Mouse (Mus musculus): ENCODE data around the gene Pde4d. TPM values are rescaled to one million over a fixed set of nuclear protein-coding genes. Genes with fewer than 3 reads are reported as not detected.

The Pde4d gene
- polyA plus RNA-seq, 1 experiment from 2014 or later: 12.4 TPM

DNA sequence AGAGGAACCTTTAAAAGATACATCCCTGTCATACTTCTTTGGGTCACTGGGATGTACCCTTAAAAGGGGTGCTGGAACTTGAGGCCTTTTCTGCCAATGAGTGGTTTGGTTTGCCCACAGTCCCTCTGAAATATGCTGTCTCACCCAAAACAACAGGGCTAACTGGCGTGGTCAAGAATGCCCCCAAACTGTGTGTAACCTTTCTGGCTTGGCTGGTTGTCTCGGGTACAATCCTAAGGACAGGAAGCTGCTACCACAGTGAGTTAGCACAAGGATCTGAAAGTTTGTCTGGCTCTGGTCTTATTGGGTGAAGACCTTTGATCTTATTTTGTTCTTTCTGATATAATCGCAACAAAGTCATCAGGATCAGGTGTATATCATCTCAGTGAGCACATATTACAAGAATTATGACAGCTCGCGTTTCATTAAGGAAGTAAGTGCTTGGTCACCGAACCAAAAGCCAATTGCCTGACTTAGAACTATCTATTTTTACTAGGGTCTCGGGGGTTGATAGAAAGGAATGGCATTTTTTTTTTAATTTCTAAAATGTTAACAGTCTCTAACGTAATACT lies 1165.6 kb downstream of the Pde4d start:
- WGBS: 73% methylated on average over 8 of the region's 8 CpGs
- no peak overlapping the region for H3K4me3 ChIP-seq

DNA sequence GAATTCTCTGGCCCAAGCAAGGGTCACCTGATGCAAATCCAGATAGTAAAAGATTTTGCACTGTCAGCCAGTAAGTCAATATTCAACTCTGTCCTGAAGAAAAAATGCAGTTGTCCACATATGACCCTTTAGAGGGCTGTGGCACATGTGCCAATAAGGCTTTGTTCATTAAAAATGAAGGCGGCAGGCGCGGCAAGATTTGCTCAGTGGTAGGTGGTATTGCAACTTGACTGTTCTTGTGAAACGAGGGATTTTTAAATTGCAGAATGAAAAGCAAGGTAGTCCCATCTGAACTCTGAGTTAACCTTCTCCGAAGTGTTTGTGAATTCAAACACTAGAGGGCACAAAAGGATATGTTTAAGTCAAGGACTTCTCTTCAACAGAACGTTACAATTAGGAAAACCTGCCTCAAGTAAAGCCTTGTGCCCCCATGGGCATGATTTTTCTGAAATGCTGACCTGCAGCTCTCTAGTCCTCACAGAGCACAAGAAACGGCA lies 1166.1 kb downstream of the Pde4d start:
- no peak for ATAC-seq (ENCODE audit: low FRiP score, low read depth)
- Histone ChIP-seq H3K4me1 (no peaks in the 10 kb centered on the region), H3K36me3 (no peaks in the 10 kb centered on the region), H3K9ac (no peak overlapping the region), H3K27me3 (replicated peaks) (no peaks in the 10 kb centered on the region), H3K27ac (no peak overlapping the region), H3K4me2 (replicated peaks) (no peak overlapping the region), H3K9me3 (no peaks in the 10 kb centered on the region), H3K4me3 (no peak overlapping the region)
- 21% methylated on average over 7 of the region's 7 CpGs for WGBS

More for the DNA sequence above, 1165.6 kb downstream of the Pde4d start:
- H3K36me3 ChIP-seq: no peaks in the 10 kb centered on the region
- H3K4me1 ChIP-seq: no peaks in the 10 kb centered on the region
- H3K9ac ChIP-seq: no peak overlapping the region
- H3K27ac ChIP-seq: no peak overlapping the region
- H3K9me3 ChIP-seq: no peaks in the 10 kb centered on the region
- H3K27me3 ChIP-seq (replicated peaks): no peaks in the 10 kb centered on the region
- H3K4me2 ChIP-seq (replicated peaks): no peak overlapping the region
- ATAC-seq (ENCODE audit: low FRiP score, low read depth): no peak

DNA sequence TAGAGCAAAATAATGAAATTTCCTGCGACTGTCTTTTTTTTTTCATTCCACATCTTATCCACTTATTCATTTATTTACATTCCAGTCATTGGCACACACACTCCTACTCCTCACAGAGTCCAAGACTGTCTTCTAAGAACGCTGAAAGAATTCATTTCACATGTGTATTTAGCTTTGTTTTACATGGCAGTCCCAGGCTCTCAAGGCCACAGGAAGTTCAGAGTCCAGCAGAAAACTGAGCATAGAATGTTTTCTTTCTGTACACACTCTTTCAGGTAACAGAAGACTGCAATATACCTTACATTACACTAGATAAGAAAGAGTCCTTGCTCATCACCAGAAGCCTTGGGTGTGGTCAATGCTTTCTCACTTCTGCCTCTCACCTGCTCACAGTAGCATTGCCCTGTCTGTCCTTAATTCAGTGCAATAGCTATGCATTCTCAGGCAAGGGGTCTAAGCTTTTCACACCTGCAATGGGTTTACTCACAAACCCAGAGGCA lies 1169.5 kb downstream of the Pde4d start:
- WGBS: 79% methylated on average over 2 of the region's 2 CpGs
- ATAC-seq (ENCODE audit: low FRiP score, low read depth): no peak

DNA sequence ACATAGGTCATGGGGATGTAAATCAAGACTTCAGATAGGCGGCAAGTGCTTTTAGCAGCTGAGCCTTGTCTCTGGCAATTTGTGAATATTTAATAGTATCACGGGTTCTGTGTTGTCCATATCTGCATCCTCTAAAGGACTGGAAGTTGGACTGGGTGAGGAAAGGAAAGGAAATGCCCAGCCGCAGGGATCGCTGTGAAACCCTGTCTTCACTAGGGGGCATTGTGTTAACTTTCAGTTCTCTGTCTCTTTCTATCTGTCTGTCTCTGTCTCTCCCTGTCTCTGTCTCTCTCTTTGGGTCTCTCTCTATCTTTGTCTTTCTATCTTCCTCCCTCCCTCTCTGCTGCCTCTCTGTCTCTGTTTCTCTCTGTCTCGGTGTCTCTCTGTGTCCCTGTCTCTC lies 1172.5 kb downstream of the Pde4d start:
- 69% methylated on average over 5 of the region's 5 CpGs for WGBS
- H3K9me3 ChIP-seq: no peaks in the 10 kb centered on the region
- no peak overlapping the region for H3K9ac ChIP-seq
- H3K27ac ChIP-seq: no peak overlapping the region
- no peaks in the 10 kb centered on the region for H3K36me3 ChIP-seq
- no peak for ATAC-seq (ENCODE audit: low FRiP score, low read depth)
- H3K4me3 ChIP-seq: no peak overlapping the region
- H3K27me3 ChIP-seq (replicated peaks): no peaks in the 10 kb centered on the region
- H3K4me2 ChIP-seq (replicated peaks): no peak overlapping the region
- H3K4me1 ChIP-seq: no peaks in the 10 kb centered on the region

More for the DNA sequence above, 1169.5 kb downstream of the Pde4d start:
- H3K4me1 ChIP-seq: no peaks in the 10 kb centered on the region
- H3K9ac ChIP-seq: no peak overlapping the region
- H3K4me2 ChIP-seq (replicated peaks): no peak overlapping the region
- no peak overlapping the region for H3K27ac ChIP-seq
- H3K4me3 ChIP-seq: no peak overlapping the region
- no peaks in the 10 kb centered on the region for H3K27me3 ChIP-seq (replicated peaks)
- H3K9me3 ChIP-seq: no peaks in the 10 kb centered on the region
- no peaks in the 10 kb centered on the region for H3K36me3 ChIP-seq

DNA sequence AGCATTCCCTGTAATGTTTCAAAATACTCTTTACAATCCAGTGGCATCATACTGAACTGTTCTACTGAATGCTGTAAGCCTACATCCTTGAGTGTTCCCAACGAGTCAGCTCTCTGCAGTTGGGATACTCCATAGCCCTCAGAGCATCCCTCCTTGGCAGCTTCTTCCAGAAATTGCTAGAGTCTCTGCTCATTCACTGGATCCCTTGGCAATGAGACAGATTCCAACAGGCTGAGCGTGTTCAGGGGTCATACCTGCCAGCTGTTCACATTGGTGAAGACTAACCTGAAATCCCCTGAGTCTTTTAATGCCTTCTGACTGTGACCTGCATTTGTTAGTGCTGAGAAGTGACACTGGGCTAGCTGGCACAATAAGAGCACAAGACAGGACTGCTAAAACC lies 1173.5 kb downstream of the Pde4d start:
- 83% methylated on average over 2 of the region's 2 CpGs for WGBS
- no peak overlapping the region for H3K27ac ChIP-seq
- H3K4me2 ChIP-seq (replicated peaks): no peak overlapping the region
- H3K9ac ChIP-seq: no peak overlapping the region
- H3K4me1 ChIP-seq: no peaks in the 10 kb centered on the region
- H3K4me3 ChIP-seq: no peak overlapping the region
- no peaks in the 10 kb centered on the region for H3K36me3 ChIP-seq
- no peak for ATAC-seq (ENCODE audit: low FRiP score, low read depth)
- no peaks in the 10 kb centered on the region for H3K9me3 ChIP-seq
- no peaks in the 10 kb centered on the region for H3K27me3 ChIP-seq (replicated peaks)

DNA sequence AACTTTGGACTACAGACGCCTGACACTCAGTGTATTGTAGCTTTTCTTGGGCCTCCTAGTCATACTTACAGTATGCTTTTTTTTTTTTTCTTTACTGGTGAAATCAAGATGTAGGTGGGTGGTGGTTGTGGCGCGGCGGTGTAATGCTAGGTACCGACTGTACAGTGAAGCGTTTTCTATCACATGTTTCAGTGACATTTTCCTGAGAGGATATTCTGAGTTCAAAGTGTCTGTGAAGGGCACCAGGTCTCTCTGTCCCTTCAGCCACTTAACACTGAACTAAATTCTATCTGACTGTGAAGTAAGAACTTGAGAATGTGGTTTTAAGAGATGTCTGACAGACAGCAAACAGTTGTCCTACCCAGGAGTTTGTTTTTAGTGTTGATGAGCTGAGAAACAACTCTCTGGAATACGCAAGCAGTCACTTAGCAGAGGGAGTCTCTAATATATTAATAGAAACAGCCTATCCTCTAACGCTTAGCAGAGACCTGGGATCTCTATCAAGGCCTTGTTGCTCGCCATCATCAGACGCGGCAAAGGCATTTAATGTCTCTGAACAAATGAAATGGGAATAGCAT lies 1175.1 kb downstream of the Pde4d start:
- Histone ChIP-seq H3K4me1 (no peaks in the 10 kb centered on the region), H3K9me3 (no peaks in the 10 kb centered on the region), H3K9ac (no peak overlapping the region), H3K4me3 (no peak overlapping the region), H3K27me3 (replicated peaks) (no peaks in the 10 kb centered on the region), H3K4me2 (replicated peaks) (no peak overlapping the region), H3K27ac (no peak overlapping the region), H3K36me3 (no peaks in the 10 kb centered on the region)
- 95% methylated on average over 11 of the region's 11 CpGs for WGBS
- ATAC-seq (ENCODE audit: low FRiP score, low read depth): no peak

DNA sequence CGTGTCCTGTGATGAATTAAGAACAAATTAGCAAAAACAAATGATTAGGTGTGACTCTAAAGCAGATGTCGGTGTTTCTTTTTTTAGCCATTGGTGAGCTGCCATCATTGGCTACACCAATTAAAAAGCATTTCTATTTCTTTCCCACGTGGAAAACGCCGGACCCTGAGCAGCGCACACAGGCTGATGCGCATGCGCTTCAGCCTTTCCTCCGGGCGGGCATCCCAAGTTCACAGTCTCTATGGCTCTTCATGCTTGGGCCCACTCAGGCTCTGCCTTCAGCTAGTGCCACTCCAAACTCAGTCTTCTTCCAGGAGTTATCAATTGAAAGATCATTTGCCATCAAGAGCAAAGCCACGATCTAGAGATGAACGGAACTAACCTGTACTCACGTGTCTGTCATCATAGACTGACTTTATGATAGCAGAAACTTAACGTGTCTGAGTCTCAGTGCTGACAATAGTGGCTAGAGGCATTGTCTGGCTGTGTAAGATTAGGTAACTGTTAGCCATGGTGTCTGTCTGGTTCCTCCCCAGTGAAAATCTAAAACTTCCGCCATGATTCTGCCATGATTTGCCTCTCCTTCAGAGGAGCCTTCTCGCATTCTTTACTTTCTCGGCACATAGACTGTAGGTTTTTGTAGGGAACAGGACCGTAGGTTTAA lies 1175.8 kb downstream of the Pde4d start:
- ATAC-seq (ENCODE audit: low FRiP score, low read depth): no peak
- WGBS: 93% methylated on average over 18 of the region's 18 CpGs
- H3K27ac ChIP-seq: no peak overlapping the region
- no peaks in the 10 kb centered on the region for H3K9me3 ChIP-seq
- H3K4me1 ChIP-seq: no peaks in the 10 kb centered on the region
- no peaks in the 10 kb centered on the region for H3K27me3 ChIP-seq (replicated peaks)
- no peak overlapping the region for H3K4me2 ChIP-seq (replicated peaks)
- H3K9ac ChIP-seq: no peak overlapping the region
- H3K4me3 ChIP-seq: no peak overlapping the region
- H3K36me3 ChIP-seq: no peaks in the 10 kb centered on the region

DNA sequence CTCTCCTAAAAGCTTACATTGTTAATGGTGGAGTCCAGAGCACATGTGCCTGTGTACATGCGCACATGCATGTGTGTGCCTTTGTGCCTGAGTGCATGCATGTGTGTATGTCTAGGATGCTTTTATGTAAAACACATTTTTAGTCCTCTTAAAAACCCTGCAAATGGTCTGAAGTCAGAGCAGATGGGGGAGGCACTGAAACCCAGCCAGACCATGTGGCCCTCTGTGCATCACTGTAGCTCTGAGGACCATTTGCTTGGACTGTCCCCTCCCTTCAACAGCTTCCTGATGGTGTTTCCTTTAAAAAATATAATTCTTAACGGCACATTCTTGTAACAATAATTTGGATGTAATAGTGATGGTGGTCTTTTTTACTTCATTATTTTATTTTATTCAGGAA lies 1177.5 kb downstream of the Pde4d start:
- Histone ChIP-seq H3K36me3 (no peaks in the 10 kb centered on the region), H3K4me1 (peaks cover 8% of the 10 kb centered on the region), H3K27me3 (replicated peaks) (no peaks in the 10 kb centered on the region), H3K9ac (no peak overlapping the region), H3K9me3 (no peaks in the 10 kb centered on the region), H3K4me2 (replicated peaks) (no peak overlapping the region), H3K4me3 (no peak overlapping the region), H3K27ac (no peak overlapping the region)
- WGBS: 83% methylated on average over 2 of the region's 2 CpGs
- no peak for ATAC-seq (ENCODE audit: low FRiP score, low read depth)

DNA sequence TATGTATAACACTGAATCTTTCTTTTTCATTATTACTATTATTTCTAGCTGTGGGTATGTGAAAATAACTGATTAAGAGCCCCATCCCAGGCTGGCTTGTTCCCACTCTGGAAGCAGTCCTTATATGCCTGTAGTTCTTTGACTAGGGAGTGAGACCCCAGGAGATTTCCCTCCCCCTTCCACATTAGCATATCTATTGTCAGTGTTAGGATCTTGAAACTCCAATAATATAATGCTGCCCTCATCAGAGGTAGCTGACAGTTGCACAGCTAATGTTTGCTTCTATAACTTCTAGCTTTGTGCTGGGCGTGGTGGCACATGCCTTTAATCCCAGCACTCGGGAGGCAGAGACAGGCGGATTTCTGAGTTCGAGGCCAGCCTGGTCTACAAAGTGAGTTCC lies 1178.9 kb downstream of the Pde4d start:
- no peak overlapping the region for H3K4me2 ChIP-seq (replicated peaks)
- H3K9me3 ChIP-seq: no peaks in the 10 kb centered on the region
- no peaks in the 10 kb centered on the region for H3K27me3 ChIP-seq (replicated peaks)
- no peak for ATAC-seq (ENCODE audit: low FRiP score, low read depth)
- no peaks in the 10 kb centered on the region for H3K36me3 ChIP-seq
- WGBS: 92% methylated on average over 4 of the region's 4 CpGs
- H3K4me1 ChIP-seq: peaks cover 19% of the 10 kb centered on the region
- H3K9ac ChIP-seq: no peak overlapping the region
- H3K27ac ChIP-seq: no peak overlapping the region
- no peak overlapping the region for H3K4me3 ChIP-seq

DNA sequence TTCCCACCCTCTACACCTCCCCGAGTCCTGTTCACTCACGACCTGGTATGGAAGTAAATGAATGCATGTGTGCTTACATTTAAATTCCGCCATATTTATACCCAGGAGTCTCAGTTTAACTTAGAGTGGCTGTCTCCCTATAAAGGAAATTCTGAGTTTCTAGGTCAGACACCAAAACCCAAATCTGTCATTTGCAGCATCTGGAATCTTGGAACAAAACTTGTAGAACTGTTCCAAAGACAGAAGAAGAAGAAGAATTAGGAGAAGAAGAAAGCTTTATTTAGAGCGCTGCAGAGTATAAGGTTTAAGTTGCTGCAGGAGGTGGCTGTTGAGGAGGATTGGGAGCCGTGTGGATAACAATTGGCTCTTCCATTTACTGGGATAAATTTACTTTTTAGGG lies 1179.5 kb downstream of the Pde4d start:
- H3K36me3 ChIP-seq: no peaks in the 10 kb centered on the region
- no peaks in the 10 kb centered on the region for H3K9me3 ChIP-seq
- WGBS: 90% methylated on average over 5 of the region's 5 CpGs
- H3K27ac ChIP-seq: no peak overlapping the region
- H3K4me2 ChIP-seq (replicated peaks): no peak overlapping the region
- no peak overlapping the region for H3K4me3 ChIP-seq
- no peaks in the 10 kb centered on the region for H3K27me3 ChIP-seq (replicated peaks)
- ATAC-seq (ENCODE audit: low FRiP score, low read depth): no peak
- no peak overlapping the region for H3K9ac ChIP-seq
- peaks cover 23% of the 10 kb centered on the region for H3K4me1 ChIP-seq

DNA sequence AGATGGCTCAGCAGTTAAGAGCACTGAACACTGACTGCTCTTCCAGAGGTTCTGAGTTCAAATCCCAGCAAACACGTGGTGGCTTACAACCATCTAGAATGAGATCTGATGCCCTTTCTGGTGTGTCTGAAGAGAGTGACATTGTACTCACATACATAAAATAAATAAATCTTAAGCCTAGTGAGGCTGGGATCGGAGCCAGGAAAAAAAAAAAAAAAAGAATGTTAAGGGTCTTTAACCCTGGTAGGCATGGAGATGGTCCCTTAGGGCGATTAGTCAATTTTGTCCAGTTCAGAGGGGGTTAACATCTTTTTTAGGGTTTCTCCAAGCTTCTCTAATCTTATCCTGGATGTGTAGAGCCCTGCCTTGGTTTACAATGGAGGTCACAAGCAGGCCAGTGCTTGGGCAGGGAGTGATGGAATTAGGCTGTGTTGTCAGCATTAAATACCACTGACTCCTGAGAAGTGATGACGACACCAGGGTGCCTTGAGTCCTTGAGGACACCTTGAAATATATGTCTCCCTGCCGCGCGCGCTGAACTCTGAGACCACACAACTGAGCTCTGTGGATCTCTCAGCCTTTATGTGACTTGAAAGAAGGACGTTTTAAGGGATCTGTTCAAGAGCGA lies 1181.8 kb downstream of the Pde4d start:
- no peak overlapping the region for H3K4me3 ChIP-seq
- H3K4me2 ChIP-seq (replicated peaks): no peak overlapping the region
- ATAC-seq (ENCODE audit: low FRiP score, low read depth): no peak
- WGBS: 39% methylated on average over 10 of the region's 10 CpGs
- H3K27ac ChIP-seq: no peak overlapping the region
- H3K36me3 ChIP-seq: no peaks in the 10 kb centered on the region
- no peak overlapping the region for H3K9ac ChIP-seq
- H3K9me3 ChIP-seq: no peaks in the 10 kb centered on the region
- H3K4me1 ChIP-seq: peaks cover 23% of the 10 kb centered on the region
- H3K27me3 ChIP-seq (replicated peaks): no peaks in the 10 kb centered on the region

DNA sequence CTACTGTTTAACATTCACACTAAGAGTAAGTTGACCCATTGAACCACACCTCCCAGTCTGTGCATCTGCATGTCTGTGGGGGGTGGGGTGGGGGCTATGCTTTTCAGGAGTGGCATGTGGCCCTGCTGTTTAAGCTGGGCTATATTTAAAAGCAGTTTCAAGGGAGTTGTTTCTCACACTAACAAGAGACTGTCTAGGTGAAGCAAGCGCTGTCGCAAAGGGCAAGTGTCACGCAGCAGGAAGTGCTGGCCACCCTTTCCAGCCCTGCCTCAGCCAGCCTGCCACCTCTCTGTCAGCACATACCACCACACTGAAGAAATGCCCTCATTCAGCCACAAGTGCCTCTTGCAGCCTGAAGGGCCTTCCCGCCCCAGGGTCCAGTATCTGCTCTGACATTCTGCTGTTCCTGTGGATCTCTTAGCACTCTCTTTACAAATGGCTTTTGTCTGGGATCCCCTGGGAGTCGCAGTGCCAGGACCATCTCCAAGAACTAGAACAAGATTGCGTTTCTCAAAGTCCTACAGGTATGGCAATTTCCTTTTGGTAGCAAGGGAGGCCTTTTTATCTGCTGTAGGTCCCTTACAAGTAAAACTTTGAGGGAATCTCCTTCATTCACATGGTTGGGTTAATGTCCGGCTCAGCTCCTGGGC lies 1182.8 kb downstream of the Pde4d start:
- no peak overlapping the region for H3K4me3 ChIP-seq
- WGBS: 5% methylated on average over 7 of the region's 7 CpGs
- H3K4me1 ChIP-seq: peaks cover 23% of the 10 kb centered on the region
- no peak overlapping the region for H3K27ac ChIP-seq
- H3K27me3 ChIP-seq (replicated peaks): no peaks in the 10 kb centered on the region
- no peaks in the 10 kb centered on the region for H3K36me3 ChIP-seq
- peak; percentile 45; the same call in 1 of the 2 replicates for ATAC-seq (ENCODE audit: low FRiP score, low read depth)
- no peaks in the 10 kb centered on the region for H3K9me3 ChIP-seq
- H3K4me2 ChIP-seq (replicated peaks): no peak overlapping the region; the same call in 1 of the 2 replicates
- no peak overlapping the region for H3K9ac ChIP-seq
